Mouse (Mus musculus) testis, adult 2 months (tissue): ENCODE results near the gene Gria2.

Source experiments
- CTCF ChIP-seq: fragments of 200-500 bp; IDR thresholded peaks from 2 replicates; pipeline ENCODE4 v1.5.1; 2012; ENCODE audit warnings: low read depth, mild to moderate bottlenecking, inconsistent platforms, low read length, moderate library complexity; ENCODE audit not compliant: control insufficient read depth, insufficient read depth, insufficient replicate concordance
- POLR2A ChIP-seq: fragments of 200-500 bp; IDR thresholded peaks from 2 replicates; pipeline ENCODE4 v1.6.1; 2012; ENCODE audit warnings: low read depth, mild to moderate bottlenecking, inconsistent platforms, low read length, moderate library complexity; ENCODE audit not compliant: control insufficient read depth

DNA sequence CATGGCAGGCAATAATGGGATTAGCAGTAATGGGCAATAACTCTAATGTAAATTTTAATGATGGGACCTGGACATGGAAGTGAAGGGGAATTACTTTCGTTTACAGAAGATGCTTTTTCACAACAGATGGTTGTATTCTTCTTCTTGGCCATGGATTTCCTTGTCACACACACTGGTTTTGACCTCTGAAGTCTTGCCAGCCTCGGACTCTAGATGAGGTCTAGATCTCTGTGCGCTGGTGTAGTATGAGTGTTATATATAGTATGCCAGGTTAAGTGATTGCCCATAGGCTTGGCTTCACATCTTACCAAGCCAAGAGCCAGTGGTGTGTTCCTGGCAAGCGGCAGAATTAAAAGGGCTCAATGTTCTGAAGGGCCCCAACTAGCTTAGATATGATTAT is 43.7 kb downstream of the Gria2 start:
- TF ChIP-seq POLR2A (no peak), CTCF (no peak)
